Mouse (Mus musculus) heart, embryonic 16.5 days (tissue): ENCODE results near the gene Rad51b. TPM values are rescaled to one million over a fixed set of nuclear protein-coding genes. Genes with fewer than 3 reads are reported as not detected.

ENCODE experiments used
- ATAC-seq: fragments of 200-750 bp; cut with Nextera tagmentation; replicated peaks from 2 replicates; pipeline ENCODE4 v1.8.0; 2017; ENCODE audit warnings: moderate number of reproducible peaks; ENCODE audit not compliant: insufficient read depth, low FRiP score; ENCODE audit errors: extremely low read depth
- H3K27ac ChIP-seq: fragments of 300-500 bp; sonication (generic); 2 replicates; pipeline ENCODE4 v1.5.1; 2014; ENCODE audit warnings: mild to moderate bottlenecking, low read length, control low read depth, moderate library complexity
- H3K27me3 ChIP-seq: fragments of 300-500 bp; sonication (generic); 2 replicates; pipeline ENCODE4 v1.6.1; 2014; ENCODE audit warnings: low read length, mixed read lengths; ENCODE audit not compliant: control insufficient read depth, insufficient read depth
- H3K36me3 ChIP-seq: fragments of 300-500 bp; sonication (generic); 2 replicates; pipeline ENCODE4 v1.6.1; 2014; ENCODE audit not compliant: control insufficient read depth, insufficient read depth
- H3K4me1 ChIP-seq: fragments of 300-500 bp; sonication (generic); 2 replicates; pipeline ENCODE4 v1.6.1; 2014; ENCODE audit warnings: low read length, mixed read lengths; ENCODE audit not compliant: control insufficient read depth, insufficient read depth
- H3K4me2 ChIP-seq: fragments of 300-500 bp; sonication (generic); 2 replicates; pipeline ENCODE4 v1.6.1; 2014; ENCODE audit warnings: low read depth, mild to moderate bottlenecking, control low read depth, low read length
- H3K4me3 ChIP-seq: fragments of 300-500 bp; sonication (generic); 2 replicates; pipeline ENCODE4 v1.5.1; 2014; ENCODE audit warnings: mild to moderate bottlenecking, control low read depth, low read length
- H3K9ac ChIP-seq: fragments of 300-500 bp; sonication (generic); 2 replicates; pipeline ENCODE4 v1.6.1; 2014; ENCODE audit warnings: low read length, control low read depth
- H3K9me3 ChIP-seq: fragments of 300-500 bp; sonication (generic); replicated peaks from 2 replicates; pipeline ENCODE4 v1.6.1; 2016; ENCODE audit warnings: low read length; ENCODE audit not compliant: control insufficient read depth
- WGBS: fragments of 180-500 bp; shearing (Covaris S2); extraction: QIAGEN DNeasy Blood & Tissue Kit; methylation state at CpG from one replicate; pipeline ENCODE4 v1.1.7; 2014; 5-methylcytosine and 5-hydroxymethylcytosine counted together
- polyA plus RNA-seq: library from polyadenylated mRNA; unstranded; fragments of >200 nt; fragmentation: Nextera tagmentation; extraction: Ambion mirVana; gene quantifications from 2 replicates; pipeline ENCODE4 v1.2.1, GENCODE M21; 2015

Gene Rad51b
- polyA plus RNA-seq, 1 experiment from 2014 or later = 5.0 TPM

DNA sequence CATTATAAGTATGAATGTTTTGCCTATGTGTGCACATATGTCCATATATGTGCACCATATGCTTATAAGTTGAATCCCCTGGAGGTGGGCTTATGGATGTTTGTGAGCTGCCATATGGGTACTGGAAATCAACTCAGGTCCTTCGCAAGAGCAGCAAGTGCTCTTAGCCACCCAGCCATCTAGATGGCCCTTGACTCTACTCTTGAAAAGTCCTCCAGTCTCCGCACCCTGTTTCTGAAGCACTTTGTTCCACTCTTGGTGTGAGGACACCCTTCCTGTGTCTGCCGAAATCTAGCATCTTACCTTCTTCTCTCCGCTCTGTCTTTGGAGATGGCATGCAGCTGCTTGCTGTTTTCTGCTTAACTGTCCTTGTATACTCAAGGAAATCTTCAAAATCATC is 291.7 kb downstream of the Rad51b start:
- H3K27me3 ChIP-seq = no peaks in the 10 kb centered on the region
- no peak overlapping the region for H3K9ac ChIP-seq
- H3K9me3 ChIP-seq = no peaks in the 10 kb centered on the region
- H3K36me3 ChIP-seq = no peaks in the 10 kb centered on the region
- no peak overlapping the region for H3K4me2 ChIP-seq
- no peak for ATAC-seq
- no peak overlapping the region for H3K27ac ChIP-seq
- H3K4me1 ChIP-seq = no peaks in the 10 kb centered on the region
- no peak overlapping the region for H3K4me3 ChIP-seq
- 87% methylated on average over 4 of the region's 4 CpGs for WGBS

DNA sequence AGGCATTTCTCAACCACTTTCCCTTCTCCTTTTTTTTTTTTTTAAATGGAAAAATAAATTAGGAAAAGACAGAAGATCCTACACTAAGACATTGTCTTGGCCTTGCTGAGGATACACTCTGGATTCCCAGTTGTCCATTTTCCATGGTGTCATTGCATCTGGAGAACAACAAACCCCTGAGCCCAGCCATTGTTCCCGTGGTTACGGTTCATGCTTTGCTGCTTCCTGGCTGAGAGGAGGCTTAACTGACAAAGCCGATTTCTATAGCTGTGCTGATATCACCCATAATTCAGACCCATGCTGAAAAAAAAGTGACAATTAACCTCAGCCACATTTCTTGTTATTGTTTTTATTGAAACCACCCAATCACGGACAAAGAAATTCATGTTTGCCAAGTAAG is 295.1 kb downstream of the Rad51b start:
- Histone ChIP-seq H3K4me2 (no peak overlapping the region), H3K9me3 (no peaks in the 10 kb centered on the region), H3K27ac (no peak overlapping the region), H3K4me3 (no peak overlapping the region), H3K9ac (no peak overlapping the region), H3K4me1 (peaks cover 2% of the 10 kb centered on the region; the same call in 1 of the 2 replicates), H3K36me3 (no peaks in the 10 kb centered on the region), H3K27me3 (no peaks in the 10 kb centered on the region)
- no peak for ATAC-seq
- 58% methylated on average over 4 of the region's 4 CpGs for WGBS

DNA sequence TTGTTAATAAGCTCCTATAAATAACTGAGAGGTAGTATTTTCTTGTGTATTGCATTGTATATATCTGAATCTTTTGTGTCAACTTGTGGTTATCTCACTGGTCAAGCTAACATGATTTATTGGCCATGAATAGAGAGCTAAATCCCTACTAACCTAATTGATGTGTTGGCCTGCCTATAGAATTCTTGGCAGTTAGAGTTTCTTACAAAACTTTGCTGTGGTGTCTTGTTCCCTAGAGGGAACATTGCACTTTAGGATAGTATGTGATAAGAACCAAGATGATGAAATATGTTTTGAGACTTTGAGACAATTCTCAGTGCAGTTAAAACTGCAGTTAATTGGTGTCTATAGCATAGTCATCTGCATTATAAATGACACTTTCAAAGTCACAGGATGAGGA is 299.8 kb downstream of the Rad51b start:
- no peak overlapping the region for H3K27ac ChIP-seq
- ATAC-seq = no peak

DNA sequence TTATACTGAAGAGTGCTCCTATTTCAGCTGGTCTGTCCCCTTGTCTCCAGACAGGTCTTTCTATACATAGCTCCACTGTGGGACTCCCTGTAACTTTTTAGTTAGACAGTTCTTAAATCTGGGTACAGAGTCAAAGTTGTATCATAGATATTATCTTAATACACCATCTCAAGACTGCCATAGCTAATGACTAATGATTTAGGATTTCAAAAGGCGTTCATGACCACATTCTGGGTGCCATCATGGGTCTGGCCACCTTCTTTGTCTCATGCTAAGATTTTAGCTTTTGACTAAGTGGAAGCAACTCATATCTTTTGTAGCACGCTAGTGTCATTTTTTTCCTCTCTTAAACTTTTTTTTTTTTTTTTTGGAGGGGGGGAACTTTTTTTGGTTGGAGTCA is 300.3 kb downstream of the Rad51b start:
- H3K4me3 ChIP-seq = no peak overlapping the region
- H3K9ac ChIP-seq = no peak overlapping the region
- H3K9me3 ChIP-seq = no peaks in the 10 kb centered on the region
- no peak for ATAC-seq
- peaks cover 25% of the 10 kb centered on the region for H3K4me1 ChIP-seq
- WGBS = 90% methylated on average over 2 of the region's 2 CpGs
- H3K27ac ChIP-seq = no peak overlapping the region
- no peaks in the 10 kb centered on the region for H3K36me3 ChIP-seq
- H3K4me2 ChIP-seq = no peak overlapping the region
- H3K27me3 ChIP-seq = no peaks in the 10 kb centered on the region

More for the DNA sequence above, 299.8 kb downstream of the Rad51b start:
- Histone ChIP-seq H3K4me2 (no peak overlapping the region), H3K27me3 (no peaks in the 10 kb centered on the region), H3K4me3 (no peak overlapping the region), H3K9me3 (no peaks in the 10 kb centered on the region), H3K4me1 (peaks cover 25% of the 10 kb centered on the region), H3K36me3 (no peaks in the 10 kb centered on the region), H3K9ac (no peak overlapping the region)

DNA sequence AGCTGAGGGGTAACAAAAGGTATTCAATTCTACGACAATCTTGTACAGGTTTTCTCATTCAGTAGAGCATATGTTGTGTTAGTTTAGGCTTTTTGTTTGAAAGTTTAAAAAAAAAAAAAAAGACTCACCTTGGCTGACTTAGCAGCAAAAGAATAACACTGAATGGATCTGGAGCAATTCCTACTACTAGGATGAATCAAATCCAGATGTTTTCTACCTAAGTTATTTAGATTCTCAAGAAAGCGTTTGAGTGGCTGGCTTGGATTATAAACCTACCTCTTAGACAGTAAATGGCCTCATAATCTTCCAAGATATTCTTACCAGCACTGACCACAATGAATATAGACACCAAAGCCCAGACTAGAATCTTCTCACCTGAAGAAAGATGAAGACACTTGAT is 300.7 kb downstream of the Rad51b start:
- Histone ChIP-seq H3K27me3 (no peaks in the 10 kb centered on the region), H3K27ac (peak overlapping the region; percentile 85), H3K9ac (no peak overlapping the region), H3K9me3 (no peaks in the 10 kb centered on the region), H3K4me3 (no peak overlapping the region), H3K36me3 (no peaks in the 10 kb centered on the region), H3K4me2 (no peak overlapping the region), H3K4me1 (peaks cover 25% of the 10 kb centered on the region)
- no peak for ATAC-seq
- WGBS = 80% methylated on average over 2 of the region's 2 CpGs

DNA sequence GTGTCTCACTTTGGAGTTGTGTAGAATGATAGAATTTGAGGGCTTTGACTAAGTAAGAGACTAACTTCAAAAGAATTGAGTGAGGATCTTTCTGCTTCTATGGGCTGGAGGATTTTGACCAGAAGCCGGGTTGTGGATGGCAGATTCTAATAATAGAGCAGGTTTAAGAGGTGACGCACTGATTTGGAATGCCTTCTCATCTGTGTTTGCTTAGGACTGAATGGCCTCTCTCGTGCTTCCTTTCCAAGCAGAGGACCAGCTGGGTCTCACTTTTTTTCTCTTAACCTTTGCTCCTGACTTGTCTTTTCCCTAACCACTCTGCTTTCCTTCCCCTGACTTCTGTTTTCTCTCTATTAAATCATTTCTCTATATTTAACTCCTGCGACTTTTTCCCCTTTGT is 301.4 kb downstream of the Rad51b start:
- Histone ChIP-seq H3K4me1 (peaks cover 25% of the 10 kb centered on the region), H3K9me3 (no peaks in the 10 kb centered on the region), H3K27ac (peak overlapping the region; percentile 85), H3K27me3 (no peaks in the 10 kb centered on the region), H3K4me3 (no peak overlapping the region), H3K9ac (peak overlapping the region; percentile 46), H3K4me2 (peak overlapping the region; percentile 38; the same call in 1 of the 2 replicates), H3K36me3 (no peaks in the 10 kb centered on the region)
- WGBS = 16% methylated on average over 4 of the region's 4 CpGs
- ATAC-seq = peak; percentile 81

DNA sequence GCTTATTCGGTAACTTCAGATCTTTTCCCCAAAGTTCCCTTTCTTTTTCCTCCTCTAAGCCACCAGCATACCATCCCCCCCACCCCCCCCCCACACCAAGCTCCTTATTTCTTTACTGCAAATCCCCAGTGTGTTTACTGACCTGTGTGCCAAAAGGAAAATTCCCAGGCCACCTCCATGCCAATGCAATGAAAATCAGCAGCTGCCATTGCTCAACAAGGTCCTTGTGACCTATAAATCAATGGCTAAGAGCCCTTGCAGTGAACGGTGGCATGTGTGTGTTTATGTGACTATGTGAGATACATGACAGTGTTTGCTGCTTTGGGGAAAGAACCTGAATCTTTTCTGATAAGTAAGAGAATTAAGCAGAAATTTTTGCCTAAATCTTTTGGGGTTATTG is 301.8 kb downstream of the Rad51b start:
- peaks cover 25% of the 10 kb centered on the region for H3K4me1 ChIP-seq
- H3K27me3 ChIP-seq = no peaks in the 10 kb centered on the region
- no peaks in the 10 kb centered on the region for H3K9me3 ChIP-seq
- no peak for ATAC-seq
- no peak overlapping the region for H3K4me3 ChIP-seq
- H3K36me3 ChIP-seq = no peaks in the 10 kb centered on the region
- peak overlapping the region; percentile 85 for H3K27ac ChIP-seq
- no peak overlapping the region; the same call in 1 of the 2 replicates for H3K9ac ChIP-seq
- H3K4me2 ChIP-seq = no peak overlapping the region
- WGBS = 47% methylated on average over 2 of the region's 2 CpGs

DNA sequence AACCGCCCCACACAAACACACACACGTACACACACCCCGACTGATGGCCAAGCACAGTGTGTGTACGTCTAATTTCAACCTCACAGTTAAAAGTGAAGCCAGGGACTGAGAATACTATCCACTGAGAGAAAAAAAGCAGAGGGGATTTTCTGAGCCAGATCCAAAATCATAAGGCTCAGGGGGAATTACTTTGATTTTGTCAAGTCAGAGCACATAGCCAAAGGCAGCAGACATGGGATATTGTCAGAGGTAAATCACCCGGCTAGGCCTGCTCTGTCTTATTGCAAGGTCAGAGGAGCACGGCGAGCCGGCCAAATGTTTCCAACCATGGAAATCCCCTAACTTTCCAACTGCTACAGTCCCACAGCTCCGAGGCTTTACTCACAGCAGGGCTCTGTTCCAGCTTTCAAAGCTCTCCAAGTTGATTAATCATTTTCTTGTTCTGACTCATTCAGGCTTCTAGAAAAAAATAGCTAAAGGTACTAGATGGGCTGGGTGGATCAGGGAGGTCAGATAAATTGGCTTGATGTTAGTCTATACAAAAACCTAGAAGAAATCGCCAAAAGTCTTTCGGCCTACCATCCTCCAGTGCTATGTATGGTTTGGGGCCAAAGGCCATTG is 303.2 kb downstream of the Rad51b start:
- WGBS = 49% methylated on average over 11 of the region's 11 CpGs
- H3K9me3 ChIP-seq = no peaks in the 10 kb centered on the region
- H3K27me3 ChIP-seq = no peaks in the 10 kb centered on the region
- H3K4me3 ChIP-seq = no peak overlapping the region
- peaks cover 25% of the 10 kb centered on the region for H3K4me1 ChIP-seq
- H3K36me3 ChIP-seq = no peaks in the 10 kb centered on the region
- no peak overlapping the region for H3K4me2 ChIP-seq
- H3K27ac ChIP-seq = peak overlapping the region; percentile 73
- ATAC-seq = peak; percentile 84; the same call in 1 of the 2 replicates
- H3K9ac ChIP-seq = no peak overlapping the region

DNA sequence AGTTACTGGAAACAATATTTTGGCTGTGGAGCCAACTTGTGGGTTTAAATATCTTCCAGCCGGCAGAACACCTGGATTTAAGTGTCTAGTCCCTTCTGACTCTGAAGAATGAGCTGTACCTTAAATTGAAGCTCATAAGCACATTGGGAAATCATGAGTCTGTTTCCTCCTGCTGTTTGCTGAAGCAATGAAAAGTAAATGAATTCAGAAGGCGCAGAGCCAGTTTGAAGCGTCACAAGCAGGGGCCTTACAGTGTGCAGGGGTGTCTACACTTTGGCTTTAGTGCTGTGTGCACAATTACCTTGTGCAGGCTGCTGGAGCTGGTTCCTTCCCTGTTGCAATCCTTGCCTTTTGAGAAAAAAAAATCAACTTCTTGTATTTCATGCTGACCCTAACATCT is 305.6 kb downstream of the Rad51b start:
- Histone ChIP-seq H3K9ac (no peak overlapping the region), H3K4me3 (no peak overlapping the region), H3K4me1 (peaks cover 21% of the 10 kb centered on the region), H3K27ac (no peak overlapping the region), H3K27me3 (no peaks in the 10 kb centered on the region), H3K36me3 (no peaks in the 10 kb centered on the region), H3K4me2 (no peak overlapping the region), H3K9me3 (no peaks in the 10 kb centered on the region)
- no peak for ATAC-seq
- 85% methylated on average over 3 of the region's 3 CpGs for WGBS
